Mouse (Mus musculus): ENCODE measurements around the gene Mef2b.
"Not testable (repeated sequence)": the region's sequence is repeated elsewhere in the genome, so short reads cannot be mapped to it uniquely, and the experiment has no call there.

Gene Mef2b

GRCm38 (mm10) chr8:70179082-70179481, 39.6 kb downstream of the Mef2b start:
- DNase-seq (ENCODE audit: low spot score in 2 of 2): no peak

- no peak for DNase-seq (ENCODE audit: low spot score in 2 of 2)
Observed at GRCm38 (mm10) chr8:70181212-70181902, 41.8 kb downstream of the Mef2b start.

- no peak for DNase-seq (ENCODE audit: low spot score in 2 of 2)
Observed at GRCm38 (mm10) chr8:70181903-70182252, 42.4 kb downstream of the Mef2b start.

DNA sequence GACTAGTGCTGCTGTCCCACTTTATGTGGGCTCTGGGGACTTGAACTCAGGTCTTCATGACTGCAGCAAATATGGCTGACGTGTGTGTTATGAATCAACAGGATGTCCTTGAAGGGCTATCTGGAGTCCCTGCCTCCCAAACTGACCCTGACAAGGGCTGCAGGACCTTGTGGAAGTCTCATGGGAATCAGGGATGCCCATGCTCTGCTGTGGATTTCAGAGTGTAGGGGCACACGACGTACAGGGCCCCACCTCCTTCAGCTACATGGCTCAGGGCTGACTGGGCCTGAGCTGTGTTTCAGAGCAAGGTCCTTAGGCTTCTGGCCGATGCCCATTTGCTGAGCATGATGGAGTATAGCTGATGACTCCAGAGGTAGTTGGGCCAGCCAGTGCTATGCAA, 43.7 kb downstream of the Mef2b start:
- no peak for DNase-seq (ENCODE audit: low spot score in 2 of 2)

DNA sequence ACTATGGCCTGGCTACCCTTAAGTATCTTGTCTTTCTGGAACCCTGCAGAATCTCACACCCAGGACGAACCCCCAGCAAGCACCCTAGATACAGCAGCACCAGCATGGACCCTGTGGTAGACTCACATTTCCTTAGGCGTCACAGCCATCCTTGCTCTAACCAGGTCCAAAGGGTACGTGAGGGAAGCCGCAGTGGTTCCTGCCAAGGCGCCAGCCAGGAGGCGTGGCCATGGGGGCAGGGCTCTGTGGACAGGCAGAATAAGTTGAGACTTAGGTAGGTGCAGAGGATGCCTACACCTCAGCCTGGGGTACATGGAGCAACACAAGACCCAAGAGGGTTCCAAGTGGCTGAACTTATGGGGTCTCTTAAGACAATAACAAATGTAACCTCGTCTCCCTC, 49.2 kb downstream of the Mef2b start:
- DNase-seq (ENCODE audit: low spot score in 2 of 2): no peak

- no peak for DNase-seq (ENCODE audit: low spot score in 2 of 2)
Observed at GRCm38 (mm10) chr8:70193238-70193637, 53.7 kb downstream of the Mef2b start.

GRCm38 (mm10) chr8:70194191-70194590, 54.7 kb downstream of the Mef2b start:
- DNase-seq (ENCODE audit: low spot score in 2 of 2): no peak

DNA sequence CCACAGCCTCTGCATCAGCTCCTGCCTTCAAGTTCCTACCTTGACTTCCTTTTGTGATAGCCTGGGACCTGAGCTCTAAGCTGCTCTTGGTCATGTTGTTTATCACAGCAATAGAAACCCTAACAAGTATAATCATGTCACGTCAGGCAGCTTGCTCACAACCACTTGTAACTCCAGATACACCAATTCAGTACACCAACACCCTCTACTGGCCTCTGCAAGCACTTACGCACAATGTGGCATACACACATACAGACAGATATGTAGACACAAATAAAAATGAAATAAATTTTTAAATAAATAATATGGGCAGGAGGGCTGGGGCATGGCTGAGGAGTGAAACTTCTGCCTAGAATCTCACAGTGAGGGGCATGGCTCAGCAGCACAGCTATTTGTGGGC, 56.3 kb downstream of the Mef2b start:
- no peak for DNase-seq (ENCODE audit: low spot score in 2 of 2)

- no peak for DNase-seq (ENCODE audit: low spot score in 2 of 2)
Observed at GRCm38 (mm10) chr8:70197603-70198002, 58.1 kb downstream of the Mef2b start.

GRCm38 (mm10) chr8:70200098-70200681, 60.7 kb downstream of the Mef2b start:
- peak in 1 of 2 experiments; percentile 35 for DNase-seq (ENCODE audit: low spot score in 2 of 2)

GRCm38 (mm10) chr8:70201417-70201816, 61.9 kb downstream of the Mef2b start:
- DNase-seq (ENCODE audit: low spot score in 2 of 2): no peak

DNA sequence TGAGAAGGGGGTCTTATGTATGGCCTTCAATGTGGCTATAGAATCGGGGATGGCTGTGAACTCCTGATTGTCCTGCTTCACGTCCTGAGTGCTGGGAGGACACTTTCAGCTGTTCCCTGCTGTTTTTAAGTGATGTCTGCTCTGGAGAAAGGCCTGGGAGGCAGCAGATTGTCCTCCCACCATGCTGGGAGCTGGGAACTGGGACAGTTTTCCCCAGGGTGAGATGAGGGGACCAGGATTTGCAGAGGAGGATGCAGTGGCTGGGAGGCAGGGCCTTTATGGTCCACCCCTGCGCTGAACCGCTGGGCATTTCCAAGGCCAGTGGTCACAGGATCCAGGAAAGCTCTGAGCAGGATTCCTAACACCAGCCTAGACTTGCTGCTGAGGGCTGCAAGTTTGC, 63.6 kb downstream of the Mef2b start:
- no peak for DNase-seq (ENCODE audit: low spot score in 2 of 2)

DNA sequence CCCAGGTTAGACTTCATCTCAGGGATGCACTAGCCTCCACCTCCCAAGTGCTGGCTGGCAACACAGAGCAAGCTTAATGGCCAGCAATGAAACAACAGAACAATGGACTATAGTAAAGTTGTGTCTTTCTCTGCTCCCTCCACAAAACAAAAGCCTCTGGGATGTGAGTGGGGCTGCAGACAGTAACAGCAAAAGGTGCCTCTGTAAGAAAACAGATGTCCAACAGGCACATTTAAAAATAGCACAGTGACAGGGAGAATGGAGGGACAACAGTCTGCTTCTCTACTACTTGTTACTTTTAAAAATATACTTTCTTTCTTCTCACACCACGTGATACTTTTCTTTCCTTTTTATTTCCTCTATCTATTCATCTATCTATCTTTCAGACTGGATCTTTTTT, 65.2 kb downstream of the Mef2b start:
- no peak for DNase-seq (ENCODE audit: low spot score in 2 of 2)

GRCm38 (mm10) chr8:70208130-70208529, 68.6 kb downstream of the Mef2b start:
- DNase-seq (ENCODE audit: low spot score in 2 of 2): no peak

DNA sequence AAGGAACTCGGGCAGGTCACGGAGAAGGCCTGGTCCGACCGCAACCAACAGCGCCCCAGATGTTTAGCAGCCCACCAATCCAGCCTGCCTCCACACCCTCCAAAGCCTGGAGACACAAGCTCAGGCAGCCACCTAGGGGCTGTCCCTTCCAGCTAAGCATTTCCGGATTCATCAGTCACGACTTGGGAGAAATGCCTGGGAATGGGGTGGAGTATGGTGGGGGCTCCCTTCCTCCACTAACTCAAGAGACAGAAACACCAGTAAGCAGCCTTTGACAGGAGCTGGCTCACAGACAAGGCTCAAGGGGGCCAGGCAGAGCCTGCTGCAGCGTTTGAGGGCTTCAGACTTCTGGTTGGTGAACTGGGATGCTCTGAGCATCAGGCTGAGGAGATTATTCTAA, 71.0 kb downstream of the Mef2b start:
- peak in 1 of 2 experiments; percentile 26 for DNase-seq (ENCODE audit: low spot score in 2 of 2)

- no peak for DNase-seq (ENCODE audit: low spot score in 2 of 2)
Observed at GRCm38 (mm10) chr8:70211275-70211674, 71.8 kb downstream of the Mef2b start.

DNA sequence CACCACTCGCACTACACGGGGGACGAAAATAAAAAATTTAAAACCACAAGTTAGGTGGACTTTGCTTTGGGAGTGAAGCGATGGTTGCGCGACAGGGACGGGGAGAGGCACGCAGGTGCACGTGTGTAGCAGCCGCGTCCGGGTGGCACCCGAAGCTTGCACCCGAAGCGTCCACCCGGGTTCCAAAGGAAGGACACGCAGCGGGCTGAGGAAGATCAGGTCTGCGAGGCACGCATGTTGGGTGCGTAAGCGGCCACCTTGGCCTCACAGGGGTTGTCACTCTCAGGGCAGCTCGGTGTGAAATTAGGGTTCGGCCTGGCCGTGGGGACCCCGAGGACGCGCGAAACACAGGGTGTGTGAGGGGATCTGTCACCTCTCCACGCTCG, 72.2 kb downstream of the Mef2b start:
- no peak for DNase-seq (ENCODE audit: low spot score in 2 of 2)

- DNase-seq (ENCODE audit: low spot score in 2 of 2): peak; percentile 97 to 99
Observed at GRCm38 (mm10) chr8:70212112-70213055, 72.9 kb downstream of the Mef2b start, which contains the start of gene Slc25a42. Slc25a42 (minus strand) TSS chr8:70212305.

DNA sequence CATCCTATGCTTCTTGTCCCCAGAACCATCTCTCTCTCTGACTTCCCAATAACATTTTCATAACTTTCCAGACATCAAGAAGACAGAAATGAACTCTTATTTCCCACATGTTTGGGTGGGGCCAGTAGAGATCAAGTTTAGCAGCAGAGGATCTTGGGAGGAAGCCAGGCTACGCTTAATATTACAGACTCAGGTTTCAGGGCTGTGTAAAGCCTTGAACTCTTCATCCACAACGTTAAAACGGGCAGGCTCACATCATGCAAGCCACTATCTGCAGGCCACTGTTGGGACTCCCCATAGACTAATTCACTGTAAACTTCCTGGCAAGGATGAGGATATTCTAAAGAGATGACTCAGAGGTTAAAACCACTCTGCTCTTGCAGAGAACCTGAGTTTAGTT, 74.9 kb downstream of the Mef2b start:
- DNase-seq (ENCODE audit: low spot score in 2 of 2): no peak

GRCm38 (mm10) chr8:70215092-70215491, 75.6 kb downstream of the Mef2b start:
- DNase-seq (ENCODE audit: low spot score in 2 of 2): no peak

DNA sequence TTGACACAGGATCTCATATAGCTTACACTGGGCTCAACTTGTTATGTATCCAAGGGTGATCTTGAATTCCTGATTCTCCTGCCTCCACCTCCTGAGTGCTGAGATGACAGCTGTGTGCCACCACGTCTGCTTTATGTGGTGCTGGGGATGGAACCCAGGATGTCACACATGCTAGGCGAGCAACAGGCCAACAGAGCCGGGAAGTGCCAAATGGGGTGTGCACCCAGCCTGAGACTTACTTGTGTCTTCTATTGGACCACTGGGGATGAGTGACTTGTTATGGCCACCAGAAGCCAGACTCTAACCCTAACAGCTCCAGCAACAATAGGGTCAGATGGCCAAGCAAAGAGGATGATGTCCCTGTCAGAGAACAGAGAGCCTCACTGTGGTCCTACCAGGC, 76.7 kb downstream of the Mef2b start:
- DNase-seq (ENCODE audit: low spot score in 2 of 2): not testable (repeated sequence)

- DNase-seq (ENCODE audit: low spot score in 2 of 2): peak; percentile 55 to 78
Observed at GRCm38 (mm10) chr8:70216566-70216965, 77.1 kb downstream of the Mef2b start.

Data from frontal cortex, postnatal 14 days (tissue).